Comparison of ENCODE assay signal across 8 mouse cellular contexts in the genomic region with DNA sequence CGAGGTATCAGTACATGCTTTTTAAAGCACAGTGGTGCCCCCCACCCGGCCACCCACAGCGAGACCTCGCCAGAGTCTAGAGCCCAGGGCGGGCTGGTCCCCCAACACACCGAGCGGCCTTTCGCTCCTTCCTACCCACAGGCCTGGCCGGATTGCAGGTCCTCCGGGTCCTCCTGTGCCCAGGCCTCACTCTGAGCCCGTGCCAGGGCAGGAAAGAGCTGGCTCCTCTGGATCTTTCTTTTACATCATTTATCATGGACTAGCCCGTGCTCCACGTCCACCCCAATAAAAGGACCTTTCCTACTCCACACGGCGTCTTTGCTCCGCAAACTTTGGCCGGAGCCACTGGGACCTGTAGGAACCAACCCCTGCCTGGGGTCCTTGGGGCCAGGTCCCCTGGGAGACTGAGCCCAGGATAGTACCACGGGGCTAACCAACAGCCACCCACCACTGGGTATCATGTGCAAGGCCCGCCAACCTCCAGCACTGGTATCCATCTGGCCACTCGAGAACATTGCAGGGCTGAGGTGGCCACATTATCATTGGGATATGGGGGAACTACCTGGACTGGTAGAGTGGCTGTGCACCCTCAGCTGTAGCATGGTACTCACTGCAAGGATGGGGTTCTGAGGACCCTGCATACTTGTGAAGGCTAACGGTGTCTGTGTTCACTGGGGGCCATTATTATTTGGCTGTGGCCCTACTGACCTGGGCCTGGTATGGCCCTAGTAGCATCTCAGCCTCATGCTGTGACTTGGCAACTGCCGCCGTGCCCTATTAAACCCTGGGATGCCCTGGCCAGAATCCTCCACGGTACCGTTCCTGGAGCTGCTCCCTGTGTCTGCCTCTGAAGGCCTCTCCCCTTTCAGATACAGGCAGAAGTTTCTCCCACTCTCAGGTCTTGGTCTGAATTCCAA. TPM values are rescaled to one million over a fixed set of nuclear protein-coding genes. Genes with fewer than 3 reads are reported as not detected.
DNase-seq lines count a peak whose midpoint lies in the region; ATAC-seq and TF ChIP-seq lines count a peak whose summit lies in the region.

No protein-coding gene starts in this region.

- peak overlapping the region; percentile 93; the same call in 1 of the 2 replicates for H3K4me2 ChIP-seq in intestine, embryonic 15.5 days (replicated peaks)
- no peak overlapping the region for H3K4me2 ChIP-seq in intestine, postnatal 0 days (replicated peaks; ENCODE audit: low read depth)
- peak overlapping the region; percentile 86; the same call in 1 of the 2 replicates for H3K4me2 ChIP-seq in limb, embryonic 13.5 days (replicated peaks)

- TF ChIP-seq CTCF in intestine, postnatal 0 days (IDR thresholded peaks at IDR 0.05; ENCODE audit: low read depth), result no peak
- no peak for TF ChIP-seq CTCF in ES-Bruce4 (IDR thresholded peaks at IDR 0.05; ENCODE audit: low read depth, low read length)

- H3K9me3 ChIP-seq in intestine, embryonic 15.5 days, result no peaks in the 10 kb centered on the region
- no peaks in the 10 kb centered on the region for H3K9me3 ChIP-seq in intestine, postnatal 0 days (ENCODE audit: control insufficient read depth)
- no peaks in the 10 kb centered on the region for H3K9me3 ChIP-seq in ES-Bruce4 (replicated peaks; ENCODE audit: control insufficient read depth, insufficient read depth, low read length, poor library complexity, severe bottlenecking)
- H3K9me3 ChIP-seq in limb, embryonic 13.5 days, result no peaks in the 10 kb centered on the region

- DNase-seq in cerebellum, postnatal 14 days, result peak; percentile 62 to 67
- no peak for DNase-seq in frontal cortex, adult 2 months (ENCODE audit: extremely low spot score in 1 of 2, low spot score in 1 of 2)
- no peak for DNase-seq in frontal cortex, postnatal 14 days (ENCODE audit: low spot score in 2 of 2)
- no peak for DNase-seq in right cerebral cortex, postnatal 36 days (ENCODE audit: low spot score in 2 of 2)

- H3K27me3 ChIP-seq in intestine, embryonic 15.5 days (replicated peaks), result no peaks in the 10 kb centered on the region
- H3K27me3 ChIP-seq in intestine, postnatal 0 days (replicated peaks; ENCODE audit: control insufficient read depth, insufficient read depth, low read length), result no peaks in the 10 kb centered on the region
- no peaks in the 10 kb centered on the region for H3K27me3 ChIP-seq in ES-Bruce4 (ENCODE audit: control insufficient read depth, insufficient read depth, low read length, poor library complexity, severe bottlenecking)
- no peaks in the 10 kb centered on the region for H3K27me3 ChIP-seq in limb, embryonic 13.5 days

- H3K4me1 ChIP-seq in intestine, embryonic 15.5 days (replicated peaks), result peaks cover 13% of the 10 kb centered on the region
- no peaks in the 10 kb centered on the region; the same call in 1 of the 2 replicates for H3K4me1 ChIP-seq in intestine, postnatal 0 days (replicated peaks; ENCODE audit: control insufficient read depth, insufficient read depth, low read length)
- H3K4me1 ChIP-seq in ES-Bruce4 (ENCODE audit: control insufficient read depth, insufficient read depth, low read length), result peaks cover 2% of the 10 kb centered on the region
- H3K4me1 ChIP-seq in limb, embryonic 13.5 days, result peaks cover 31% of the 10 kb centered on the region

- TF ChIP-seq POLR2A in ES-Bruce4 (IDR thresholded peaks at IDR 0.05; ENCODE audit: insufficient read depth, low read length), result no peak

- H3K36me3 ChIP-seq in intestine, embryonic 15.5 days, result peaks cover 39% of the 10 kb centered on the region
- H3K36me3 ChIP-seq in intestine, postnatal 0 days (ENCODE audit: control insufficient read depth, insufficient read depth), result peaks cover 35% of the 10 kb centered on the region
- peaks cover 7% of the 10 kb centered on the region for H3K36me3 ChIP-seq in ES-Bruce4 (ENCODE audit: control insufficient read depth, insufficient read depth, low read length, poor library complexity, severe bottlenecking)
- peaks cover 61% of the 10 kb centered on the region for H3K36me3 ChIP-seq in limb, embryonic 13.5 days

- WGBS in intestine, embryonic 15.5 days, result 91% methylated on average over 25 of the region's 25 CpGs
- WGBS in intestine, postnatal 0 days, result 90% methylated on average over 25 of the region's 25 CpGs
- WGBS in limb, embryonic 13.5 days, result 85% methylated on average over 25 of the region's 25 CpGs

- no peak overlapping the region for H3K4me3 ChIP-seq in intestine, embryonic 15.5 days (replicated peaks)
- no peak overlapping the region for H3K4me3 ChIP-seq in intestine, postnatal 0 days (ENCODE audit: low read depth, low read length)
- H3K4me3 ChIP-seq in ES-Bruce4 (ENCODE audit: low read depth, low read length), result peak overlapping the region; percentile 77; the same call in 1 of the 2 replicates
- peak overlapping the region; percentile 65; the same call in 1 of the 2 replicates for H3K4me3 ChIP-seq in limb, embryonic 13.5 days

- no peak overlapping the region for H3K27ac ChIP-seq in intestine, embryonic 15.5 days
- no peak overlapping the region for H3K27ac ChIP-seq in intestine, postnatal 0 days (ENCODE audit: low read depth, low read length)
- H3K27ac ChIP-seq in ES-Bruce4 (ENCODE audit: insufficient read depth, low read length), result no peak overlapping the region
- H3K27ac ChIP-seq in limb, embryonic 13.5 days, result 0 out of 2 replicates have a peak overlapping the region, but pooled peaks have one; percentile 79

- no peak for ATAC-seq in intestine, embryonic 15.5 days
- ATAC-seq in intestine, postnatal 0 days, result no peak
- no peak for ATAC-seq in limb, embryonic 13.5 days (ENCODE audit: low FRiP score, low read depth)

- 0 out of 2 replicates have a peak overlapping the region, but pooled peaks have one; percentile 72 for H3K9ac ChIP-seq in intestine, embryonic 15.5 days
- H3K9ac ChIP-seq in intestine, postnatal 0 days (ENCODE audit: low read depth, low read length), result no peak overlapping the region
- H3K9ac ChIP-seq in ES-Bruce4 (ENCODE audit: low read depth, poor library complexity, severe bottlenecking), result peak overlapping the region; percentile 87; the same call in 1 of the 2 replicates
- H3K9ac ChIP-seq in limb, embryonic 13.5 days, result 0 out of 2 replicates have a peak overlapping the region, but pooled peaks have one; percentile 80

- TF ChIP-seq EP300 in ES-Bruce4 (IDR thresholded peaks at IDR 0.05; ENCODE audit: insufficient read depth, low read depth, low read length), result no peak

RNA-seq across cellular contexts. Expression of gene Dda1, which starts 6.0 kb away (rescaled TPM):
- polyA plus RNA-seq in intestine, embryonic 15.5 days (2015; fragmentation: Nextera tagmentation; extraction: Ambion mirVana), result 90.2 and 91.3 TPM in 2 replicates
- 82.8 and 91.7 TPM in 2 replicates for polyA plus RNA-seq in intestine, postnatal 0 days (2015; fragmentation: Nextera tagmentation; extraction: Ambion mirVana)
- polyA plus RNA-seq in ES-Bruce4 (2011; ENCODE audit: insufficient read depth, insufficient read length, low read depth, missing spikeins), result 37.5 and 38.2 TPM in 2 replicates
- polyA plus RNA-seq in limb, embryonic 13.5 days (2015; fragmentation: Nextera tagmentation; extraction: Ambion mirVana), result 98.8 and 105 TPM in 2 replicates
- 123 and 146 TPM in 2 replicates for polyA plus RNA-seq in frontal cortex, adult 2 months (2012; rRNA removed)

RNA-seq across cellular contexts. Expression of gene Mrpl34, which starts 10.3 kb away (rescaled TPM):
- polyA plus RNA-seq in intestine, embryonic 15.5 days (2015; fragmentation: Nextera tagmentation; extraction: Ambion mirVana), result 199 and 214 TPM in 2 replicates
- 187 and 190 TPM in 2 replicates for polyA plus RNA-seq in intestine, postnatal 0 days (2015; fragmentation: Nextera tagmentation; extraction: Ambion mirVana)
- 68.1 and 77.0 TPM in 2 replicates for polyA plus RNA-seq in ES-Bruce4 (2011; ENCODE audit: insufficient read depth, insufficient read length, low read depth, missing spikeins)
- polyA plus RNA-seq in limb, embryonic 13.5 days (2015; fragmentation: Nextera tagmentation; extraction: Ambion mirVana), result 151 and 152 TPM in 2 replicates
- 45.0 and 57.4 TPM in 2 replicates for polyA plus RNA-seq in frontal cortex, adult 2 months (2012; rRNA removed)

RNA-seq across cellular contexts. Expression of gene Ano8, which starts 10.7 kb away (rescaled TPM):
- 1.4 TPM in 2 replicates for polyA plus RNA-seq in intestine, embryonic 15.5 days (2015; fragmentation: Nextera tagmentation; extraction: Ambion mirVana)
- 0.54 and 0.74 TPM in 2 replicates for polyA plus RNA-seq in intestine, postnatal 0 days (2015; fragmentation: Nextera tagmentation; extraction: Ambion mirVana)
- polyA plus RNA-seq in ES-Bruce4 (2011; ENCODE audit: insufficient read depth, insufficient read length, low read depth, missing spikeins), result 7.0 and 7.1 TPM in 2 replicates
- 1.5 and 1.7 TPM in 2 replicates for polyA plus RNA-seq in limb, embryonic 13.5 days (2015; fragmentation: Nextera tagmentation; extraction: Ambion mirVana)
- polyA plus RNA-seq in frontal cortex, adult 2 months (2012; rRNA removed), result 74.5 and 77.0 TPM in 2 replicates

RNA-seq across cellular contexts. Expression of gene Abhd8, which starts 11.6 kb away (rescaled TPM):
- polyA plus RNA-seq in intestine, embryonic 15.5 days (2015; fragmentation: Nextera tagmentation; extraction: Ambion mirVana), result 34.6 and 37.5 TPM in 2 replicates
- 15.2 and 15.9 TPM in 2 replicates for polyA plus RNA-seq in intestine, postnatal 0 days (2015; fragmentation: Nextera tagmentation; extraction: Ambion mirVana)
- polyA plus RNA-seq in ES-Bruce4 (2011; ENCODE audit: insufficient read depth, insufficient read length, low read depth, missing spikeins), result 10.1 and 13.7 TPM in 2 replicates
- polyA plus RNA-seq in limb, embryonic 13.5 days (2015; fragmentation: Nextera tagmentation; extraction: Ambion mirVana), result 75.2 and 75.7 TPM in 2 replicates
- 380 and 404 TPM in 2 replicates for polyA plus RNA-seq in frontal cortex, adult 2 months (2012; rRNA removed)

RNA-seq across cellular contexts. Expression of gene Gtpbp3, which starts 12.9 kb away (rescaled TPM):
- 13.6 and 16.3 TPM in 2 replicates for polyA plus RNA-seq in intestine, embryonic 15.5 days (2015; fragmentation: Nextera tagmentation; extraction: Ambion mirVana)
- 6.3 and 6.6 TPM in 2 replicates for polyA plus RNA-seq in intestine, postnatal 0 days (2015; fragmentation: Nextera tagmentation; extraction: Ambion mirVana)
- polyA plus RNA-seq in ES-Bruce4 (2011; ENCODE audit: insufficient read depth, insufficient read length, low read depth, missing spikeins), result 14.8 and 16.3 TPM in 2 replicates
- polyA plus RNA-seq in limb, embryonic 13.5 days (2015; fragmentation: Nextera tagmentation; extraction: Ambion mirVana), result 23.6 and 25.0 TPM in 2 replicates
- 32.4 and 34.4 TPM in 2 replicates for polyA plus RNA-seq in frontal cortex, adult 2 months (2012; rRNA removed)

Comparison
In these comparisons a context has a peak if more than half of its experiments do, and no peak if none do; other contexts are left out.
1. H3K4me3 ChIP-seq: peak in ES-Bruce4 (single experiment) and limb, embryonic 13.5 days (single experiment); none in intestine, embryonic 15.5 days (single experiment) and intestine, postnatal 0 days (single experiment).
2. DNase-seq: peak in cerebellum, postnatal 14 days (2 of 2); none in frontal cortex, adult 2 months (0 of 2), frontal cortex, postnatal 14 days (0 of 2) and right cerebral cortex, postnatal 36 days (0 of 2).